Mouse (Mus musculus): Measurements from ENCODE around the gene Myh9.

Myh9 gene

GRCm38 (mm10) chr15:77842047-77842843 is at the start of gene Myh9:
TSS of gene Myh9 (minus strand) at chr15:77842175.
- peak; percentile 100 for DNase-seq (ENCODE audit: low read depth, low spot score)

GRCm38 (mm10) chr15:77891766-77892165 is 49.8 kb upstream of the Myh9 start:
- no peak for DNase-seq (ENCODE audit: low read depth, low spot score)

GRCm38 (mm10) chr15:77889761-77890422 is 47.9 kb upstream of the Myh9 start:
- no peak for DNase-seq (ENCODE audit: low read depth, low spot score)

- no peak for DNase-seq (ENCODE audit: low read depth, low spot score)
These were observed 46.3 kb upstream of the Myh9 start for GRCm38 (mm10) chr15:77888286-77888685.

GRCm38 (mm10) chr15:77887093-77887488 is 45.1 kb upstream of the Myh9 start:
- no peak for DNase-seq (ENCODE audit: low read depth, low spot score)

GRCm38 (mm10) chr15:77886369-77887092 is 44.6 kb upstream of the Myh9 start:
- no peak for DNase-seq (ENCODE audit: low read depth, low spot score)

GRCm38 (mm10) chr15:77885945-77886344 is 44.0 kb upstream of the Myh9 start:
- no peak for DNase-seq (ENCODE audit: low read depth, low spot score)

GRCm38 (mm10) chr15:77885159-77885558 is 43.2 kb upstream of the Myh9 start:
- no peak for DNase-seq (ENCODE audit: low read depth, low spot score)

GRCm38 (mm10) chr15:77883697-77884010 is 41.7 kb upstream of the Myh9 start:
- no peak for DNase-seq (ENCODE audit: low read depth, low spot score)

GRCm38 (mm10) chr15:77882797-77883696 is 41.1 kb upstream of the Myh9 start:
- no peak for DNase-seq (ENCODE audit: low read depth, low spot score)

- no peak for DNase-seq (ENCODE audit: low read depth, low spot score)
These were observed 40.3 kb upstream of the Myh9 start for GRCm38 (mm10) chr15:77882297-77882696.

- DNase-seq (ENCODE audit: low read depth, low spot score) = no peak
These were observed 39.7 kb upstream of the Myh9 start for GRCm38 (mm10) chr15:77881698-77882097.

GRCm38 (mm10) chr15:77880738-77881137 is 38.8 kb upstream of the Myh9 start:
- DNase-seq (ENCODE audit: low read depth, low spot score) = no peak

GRCm38 (mm10) chr15:77879756-77880155 is 37.8 kb upstream of the Myh9 start:
- no peak for DNase-seq (ENCODE audit: low read depth, low spot score)

- DNase-seq (ENCODE audit: low read depth, low spot score) = no peak
These were observed 35.2 kb upstream of the Myh9 start for GRCm38 (mm10) chr15:77877209-77877608.

- DNase-seq (ENCODE audit: low read depth, low spot score) = no peak
These were observed 34.7 kb upstream of the Myh9 start for GRCm38 (mm10) chr15:77876716-77877115.

GRCm38 (mm10) chr15:77875953-77876352 is 34.0 kb upstream of the Myh9 start:
- DNase-seq (ENCODE audit: low read depth, low spot score) = no peak

GRCm38 (mm10) chr15:77874807-77875206 is 32.8 kb upstream of the Myh9 start:
- no peak for DNase-seq (ENCODE audit: low read depth, low spot score)

- no peak for DNase-seq (ENCODE audit: low read depth, low spot score)
These were observed 32.3 kb upstream of the Myh9 start for GRCm38 (mm10) chr15:77874310-77874709.

- DNase-seq (ENCODE audit: low read depth, low spot score) = no peak
These were observed 31.6 kb upstream of the Myh9 start for GRCm38 (mm10) chr15:77873564-77873963.

GRCm38 (mm10) chr15:77872996-77873395 is 31.0 kb upstream of the Myh9 start:
- DNase-seq (ENCODE audit: low read depth, low spot score) = no peak

- DNase-seq (ENCODE audit: low read depth, low spot score) = no peak
These were observed 26.4 kb upstream of the Myh9 start for GRCm38 (mm10) chr15:77868340-77868739.
